Mouse (Mus musculus) gonadal fat pad, adult 2 months (tissue): ENCODE data around the gene Tent5d. TPM values are rescaled to one million over a fixed set of nuclear protein-coding genes. Genes with fewer than 3 reads are reported as not detected.

Experiments
- DNase-seq: peaks from one replicate; pipeline ENCODE4 v3.0.0-alpha.2; 2012; ENCODE audit warnings: low read depth
- polyA plus RNA-seq: library from polyadenylated mRNA; depleted of rRNA; stranded (reverse); fragments of >200 nt; gene quantifications from 2 replicates; pipeline ENCODE4 v1.2.3, GENCODE M21; 2012; rRNA removed

Tent5d gene
- polyA plus RNA-seq = 0.47 and 0.86 TPM in 2 replicates

DNA sequence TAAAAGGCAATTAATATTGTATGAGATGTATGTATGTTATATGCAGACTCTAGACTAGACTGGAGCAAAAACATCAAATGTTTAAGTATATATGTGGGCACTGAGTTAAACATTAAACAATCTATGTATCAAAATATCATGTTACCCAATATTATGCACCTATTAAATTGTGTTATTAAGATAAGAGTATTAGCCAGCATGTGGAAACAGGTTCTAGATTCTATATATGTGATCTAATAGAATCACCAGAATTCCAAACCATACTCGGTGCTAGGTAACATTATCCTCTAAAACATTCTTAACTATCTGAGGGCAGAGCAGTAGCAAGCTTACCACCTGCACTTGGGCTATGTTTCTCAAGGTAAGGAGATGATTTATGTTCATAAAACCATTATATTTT, at the start of gene Tent5d:
Tent5d (plus strand) TSS at position 301 of the 400 bp plus-strand sequence.
- no peak for DNase-seq

DNA sequence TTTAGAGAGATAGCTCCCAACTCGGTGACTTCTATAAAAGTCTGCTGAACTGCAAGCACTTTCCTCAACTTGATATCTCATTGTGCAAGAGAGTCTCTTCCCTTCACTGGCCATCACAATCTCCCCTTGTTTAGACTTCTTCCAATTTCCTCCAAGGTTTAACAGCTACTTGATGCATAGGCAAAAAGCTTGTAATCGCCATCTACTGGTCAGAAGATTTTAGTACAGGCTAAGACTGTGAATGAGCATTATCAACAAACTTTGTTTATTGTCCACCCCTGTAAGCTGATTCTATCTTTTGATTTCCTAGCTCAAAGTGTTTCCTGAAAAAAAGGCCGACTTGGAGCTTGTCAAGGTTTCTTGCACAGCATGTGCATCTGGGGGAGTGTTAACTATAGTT, 24.5 kb upstream of the Tent5d start:
- DNase-seq = no peak

DNA sequence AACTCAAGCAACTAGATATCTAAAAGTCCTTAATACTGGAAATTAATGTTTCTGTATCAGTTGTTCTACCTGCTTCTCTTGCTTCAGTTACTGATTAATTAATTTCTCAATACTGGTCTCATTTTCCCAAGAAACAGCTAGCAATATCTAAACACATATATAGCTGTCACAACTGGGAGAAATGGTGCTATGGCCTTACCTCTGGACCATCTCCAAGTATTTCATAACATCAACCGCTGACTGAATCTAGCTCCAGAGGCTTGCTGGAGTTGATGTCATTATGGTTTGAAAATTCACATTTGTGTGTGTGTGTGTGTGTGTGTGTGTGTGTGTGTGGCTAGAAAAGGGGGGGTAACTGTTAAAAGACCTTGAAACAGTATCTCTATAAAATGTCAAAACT, 2.3 kb upstream of the Tent5d start:
- DNase-seq = no peak

DNA sequence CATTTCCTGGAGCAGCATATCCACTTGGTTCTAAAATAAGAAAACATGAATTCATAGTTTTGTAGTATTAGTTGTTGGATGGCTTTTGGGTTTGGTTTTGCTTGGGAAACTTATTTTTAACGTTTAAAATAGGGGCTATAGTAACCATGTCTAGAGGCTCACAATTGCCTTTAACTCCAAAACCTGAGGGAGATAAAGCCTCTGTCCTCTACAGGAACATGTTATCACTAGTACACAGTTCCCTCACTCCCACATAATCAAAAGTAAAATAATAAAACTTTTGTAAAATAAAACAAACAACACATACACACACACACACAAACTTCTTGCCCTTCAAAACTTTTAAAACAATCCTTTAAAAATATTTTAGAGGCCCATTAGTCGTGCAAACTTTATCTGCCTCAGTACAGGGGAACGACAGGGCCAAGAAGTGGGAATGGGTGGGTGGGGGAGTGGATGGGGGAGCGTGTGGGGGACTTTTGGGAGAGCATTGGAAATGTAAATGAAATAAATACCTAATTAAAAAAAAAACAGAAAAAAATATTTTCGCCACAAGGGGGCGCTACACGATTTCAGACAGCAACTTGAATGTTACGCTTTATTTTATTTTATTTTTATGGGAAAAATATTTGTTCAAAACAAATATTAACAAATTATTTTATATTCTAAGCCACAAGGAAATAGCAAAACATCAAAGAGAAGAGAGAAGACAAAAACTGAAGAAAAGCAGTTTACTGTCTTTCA, 1.5 kb upstream of the Tent5d start:
- no peak for DNase-seq

DNA sequence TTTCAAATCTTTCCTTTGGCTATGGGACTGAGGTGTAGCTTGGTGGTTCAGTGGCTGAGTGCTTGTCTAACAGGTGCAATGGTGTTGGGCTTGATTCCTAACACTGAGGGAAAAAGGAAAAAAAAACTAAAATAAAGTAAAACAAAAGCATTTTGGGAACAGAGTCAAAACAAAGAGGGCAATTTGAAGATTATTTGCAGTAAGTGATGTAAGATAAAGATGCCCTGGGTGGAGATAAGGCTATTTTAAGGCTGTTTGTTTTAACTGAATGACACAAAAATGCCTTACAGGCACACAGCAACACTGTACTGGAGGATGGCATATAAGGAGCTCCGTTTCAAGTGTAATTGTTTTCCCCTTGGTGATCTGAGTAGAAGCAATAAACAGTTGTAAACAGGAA, 3.4 kb downstream of the Tent5d start:
- no peak for DNase-seq

DNA sequence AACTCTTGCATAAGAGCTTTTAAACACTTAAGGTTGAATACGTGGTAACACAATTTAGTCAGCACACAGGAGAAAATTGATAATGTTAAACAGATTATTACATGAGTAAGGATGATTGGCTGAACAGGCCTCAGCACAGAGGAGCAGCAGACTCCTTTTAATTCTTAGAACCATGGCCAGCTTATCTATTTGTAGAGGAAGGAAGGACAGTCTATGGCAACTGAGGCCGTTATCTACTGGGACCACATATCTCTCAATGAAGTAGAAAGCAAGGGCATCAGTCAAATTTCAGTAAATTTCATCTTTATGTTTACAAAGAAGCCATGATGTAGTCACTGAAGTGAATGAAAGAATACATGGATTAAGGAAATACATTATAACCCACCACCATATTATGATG, 4.5 kb downstream of the Tent5d start:
- DNase-seq = no peak

DNA sequence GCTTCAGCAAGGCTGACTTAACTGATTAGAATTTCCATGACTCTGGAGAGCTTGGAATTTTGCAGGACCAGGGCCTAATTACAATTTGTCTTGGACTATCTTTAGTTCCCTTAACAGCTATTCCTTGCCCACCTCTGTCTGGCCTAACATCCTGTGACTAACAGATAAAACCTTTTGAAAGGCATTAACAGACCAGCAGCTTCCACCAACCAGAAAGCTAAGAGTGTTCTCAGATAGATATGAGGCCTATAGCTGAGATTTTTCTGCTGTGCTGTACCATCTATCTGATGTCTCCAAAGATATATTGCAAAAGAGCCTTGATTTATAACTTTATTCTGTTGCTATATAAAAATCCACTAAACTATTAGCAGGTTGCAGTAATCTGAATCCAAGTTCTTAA, 19.7 kb downstream of the Tent5d start:
- DNase-seq = no peak

DNA sequence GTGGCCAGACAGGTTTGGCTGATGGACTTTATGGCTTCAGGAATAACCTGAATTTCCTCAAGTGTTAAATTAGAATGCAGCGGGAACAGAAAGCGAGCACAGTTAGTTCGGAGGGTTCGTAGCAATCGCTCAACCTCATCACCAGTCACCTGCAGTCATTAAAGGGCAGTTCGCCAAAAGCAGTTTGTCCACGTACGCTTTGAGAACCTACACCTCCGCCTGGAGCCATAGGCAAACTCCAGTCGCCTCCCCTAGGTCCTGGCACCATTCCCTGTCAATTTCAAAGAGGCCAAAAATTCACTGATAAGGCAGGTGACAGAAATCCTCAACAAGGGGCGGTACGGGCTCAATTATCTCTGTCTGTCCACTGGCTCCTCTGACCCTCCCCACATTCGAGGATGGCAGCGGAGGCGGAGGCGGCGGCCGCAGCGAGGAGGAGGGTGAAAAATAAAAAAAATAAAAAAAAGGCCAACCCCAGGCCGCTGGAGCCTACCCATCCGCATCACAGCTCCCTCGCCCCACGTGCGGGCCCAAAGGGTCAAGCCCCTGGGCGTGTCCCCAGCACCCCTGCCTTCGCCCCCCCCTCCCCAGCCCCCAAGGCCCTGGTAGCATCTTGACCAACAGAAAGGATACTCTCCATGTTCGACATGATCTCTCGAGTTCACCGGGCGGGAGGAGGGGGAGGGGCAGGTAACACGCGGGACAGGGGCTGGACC, 23.3 kb downstream of the Tent5d start:
- DNase-seq = no peak

DNA sequence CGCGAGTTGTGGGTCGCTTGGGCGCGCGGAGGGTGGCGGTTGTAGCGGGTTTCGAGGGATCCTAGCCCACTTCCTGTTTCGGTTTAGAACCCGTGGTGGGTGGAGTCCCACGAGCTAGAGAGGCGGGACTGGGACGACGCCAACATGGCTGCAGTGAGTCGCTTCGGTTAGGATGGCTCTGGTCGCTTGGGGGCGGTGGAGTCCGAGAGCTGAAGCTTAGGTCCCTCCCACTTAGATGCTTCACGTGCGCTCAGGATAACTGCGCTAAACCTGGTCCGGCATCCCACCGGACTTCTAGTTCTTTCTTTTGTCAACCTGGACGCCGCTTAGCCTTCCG, 23.8 kb downstream of the Tent5d start, which contains the start of gene 2610002M06Rik:
2610002M06Rik (minus strand) TSS at position 117 of the 337 bp plus-strand sequence.
- DNase-seq = no peak

DNA sequence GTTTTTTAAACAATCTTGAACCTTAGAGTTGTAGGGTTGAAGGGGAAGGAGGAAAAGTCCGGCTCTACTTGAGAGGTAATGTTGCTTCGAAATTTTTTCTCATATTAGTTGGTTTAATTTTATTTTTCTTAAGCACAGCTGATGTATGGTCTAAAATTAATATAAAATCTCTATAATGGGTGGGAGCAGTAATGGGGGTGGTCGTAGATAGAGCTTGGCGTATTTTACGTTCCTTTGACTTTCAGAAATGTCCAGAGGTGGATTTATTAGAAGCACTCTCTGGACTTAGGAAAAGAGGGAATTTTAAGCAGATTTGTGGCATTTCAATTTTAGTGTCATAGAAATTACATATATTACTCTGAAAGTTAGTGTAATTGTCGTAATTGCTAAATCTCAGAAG, 24.3 kb downstream of the Tent5d start:
- no peak for DNase-seq

DNA sequence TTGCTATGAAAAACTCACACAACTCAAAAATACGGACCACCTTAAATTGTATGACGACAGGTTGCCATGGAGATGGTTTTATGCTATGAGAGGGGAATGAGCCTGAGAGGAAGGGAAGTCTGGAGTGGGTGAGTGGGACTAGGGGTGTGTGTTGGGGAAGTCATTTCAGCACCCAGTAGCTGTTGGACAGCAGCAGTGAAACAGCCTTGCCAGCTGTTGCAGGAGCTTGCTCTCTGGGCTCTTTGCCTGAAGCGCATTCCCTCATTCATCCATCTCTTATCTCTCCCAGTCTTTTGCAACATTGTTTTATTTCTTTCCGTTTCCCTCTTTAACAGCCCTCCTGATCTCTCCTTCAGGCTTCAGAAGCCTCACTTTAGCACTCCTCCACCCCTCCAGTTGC, 65.8 kb downstream of the Tent5d start:
- no peak for DNase-seq

Other genes starting within 250 kb of the Tent5d start
- 2.5 and 3.7 TPM in 2 replicates for gene Tbx22, start 124.6 kb upstream of the Tent5d start, polyA plus RNA-seq
- gene 2610002M06Rik, start 23.7 kb downstream of the Tent5d start, polyA plus RNA-seq = 5.7 and 5.8 TPM in 2 replicates
- gene Gm732, start 155.9 kb downstream of the Tent5d start, polyA plus RNA-seq = not detected in 2 replicates